Mouse (Mus musculus) liver, embryonic 13.5 days (tissue): Measurements from ENCODE around the gene Insig1. TPM values are rescaled to one million over a fixed set of nuclear protein-coding genes. Genes with fewer than 3 reads are reported as not detected.

ENCODE experiments used
- ATAC-seq: fragments of 200-750 bp; cut with Nextera tagmentation; 2 replicates; pipeline ENCODE4 v1.8.0; 2017; ENCODE audit warnings: low read depth, mild to moderate bottlenecking, moderate number of reproducible peaks, moderate library complexity
- DNase-seq: peaks from one replicate; pipeline ENCODE4 v3.0.0; 2022
- H3K27ac ChIP-seq: fragments of 300-500 bp; sonication (generic); 2 replicates; pipeline ENCODE4 v1.5.1; 2015; ENCODE audit warnings: moderate library complexity, mild to moderate bottlenecking, inconsistent platforms
- H3K27me3 ChIP-seq: fragments of 300-500 bp; sonication (generic); 2 replicates; pipeline ENCODE4 v1.6.1; 2015; ENCODE audit warnings: mild to moderate bottlenecking, inconsistent platforms
- H3K36me3 ChIP-seq: fragments of 300-500 bp; sonication (generic); 2 replicates; pipeline ENCODE4 v1.6.1; 2015; ENCODE audit warnings: mild to moderate bottlenecking, inconsistent platforms
- H3K4me1 ChIP-seq: fragments of 300-500 bp; sonication (generic); replicated peaks from 2 replicates; pipeline ENCODE4 v1.6.1; 2015; ENCODE audit warnings: inconsistent platforms
- H3K4me2 ChIP-seq: fragments of 300-500 bp; sonication (generic); 2 replicates; pipeline ENCODE4 v1.6.1; 2015; ENCODE audit warnings: inconsistent platforms, mild to moderate bottlenecking, moderate library complexity
- H3K4me3 ChIP-seq: fragments of 300-500 bp; sonication (generic); replicated peaks from 2 replicates; pipeline ENCODE4 v1.5.1; 2015; ENCODE audit warnings: mild to moderate bottlenecking, inconsistent platforms
- H3K9ac ChIP-seq: fragments of 300-500 bp; sonication (generic); 2 replicates; pipeline ENCODE4 v1.6.1; 2015; ENCODE audit warnings: mild to moderate bottlenecking, inconsistent platforms
- H3K9me3 ChIP-seq: fragments of 300-500 bp; sonication (generic); replicated peaks from 2 replicates; pipeline ENCODE4 v1.6.1; 2016; ENCODE audit warnings: inconsistent platforms
- WGBS: fragments of 180-500 bp; shearing (Covaris S2); methylation state at CpG from one replicate; pipeline ENCODE4 v1.1.7; 2015; ENCODE audit not compliant: insufficient replicate concordance; 5-methylcytosine and 5-hydroxymethylcytosine counted together
- polyA plus RNA-seq: library from polyadenylated mRNA; unstranded; fragments of >200 nt; fragmentation: Nextera tagmentation; extraction: Ambion mirVana; gene quantifications from 2 replicates; pipeline ENCODE4 v1.2.1, GENCODE M21; 2015

The Insig1 gene
- polyA plus RNA-seq, 1 experiment from 2014 or later: 43.6 TPM

- Histone ChIP-seq H3K9me3 (no peaks in the 10 kb centered on the region), H3K9ac (no peak overlapping the region), H3K4me3 (no peak overlapping the region), H3K4me1 (no peaks in the 10 kb centered on the region), H3K27me3 (peaks cover 5% of the 10 kb centered on the region; the same call in 1 of the 2 replicates), H3K36me3 (no peaks in the 10 kb centered on the region), H3K27ac (no peak overlapping the region), H3K4me2 (no peak overlapping the region)
- no peak; the same call in 1 of the 2 replicates for ATAC-seq
- DNase-seq: no peak
- WGBS: 50% methylated on average over 1 of the region's 1 CpGs
These were observed 19.4 kb downstream of the Insig1 start for GRCm38 (mm10) chr5:28090547-28090946.

DNA sequence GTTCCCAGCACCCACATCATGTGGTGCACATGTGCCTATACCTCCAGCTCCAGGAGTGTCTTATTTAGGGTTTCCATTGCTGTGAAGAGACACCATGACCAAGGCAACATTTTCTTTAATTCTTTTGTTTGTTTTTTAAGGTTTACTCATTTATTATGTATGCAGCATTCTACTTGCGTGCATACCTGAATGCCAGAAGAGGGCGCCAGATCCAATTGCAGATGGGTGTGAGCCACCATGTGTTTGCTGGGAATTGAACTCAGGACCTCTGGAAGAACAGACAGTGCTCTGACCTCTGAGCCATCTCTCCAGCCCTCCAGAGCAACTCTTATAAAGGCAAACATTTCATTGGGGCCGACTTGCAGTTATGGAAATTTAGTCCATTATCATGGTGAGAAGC lies 21.2 kb downstream of the Insig1 start:
- H3K27me3 ChIP-seq: no peaks in the 10 kb centered on the region
- 57% methylated on average over 3 of the region's 3 CpGs for WGBS
- ATAC-seq: no peak

GRCm38 (mm10) chr5:28093874-28094273 lies 22.7 kb downstream of the Insig1 start:
- DNase-seq (peak; percentile 49), ATAC-seq (0 out of 2 replicates have a peak, but pooled peaks have one; percentile 23)
- H3K36me3 ChIP-seq: no peaks in the 10 kb centered on the region
- H3K27me3 ChIP-seq: no peaks in the 10 kb centered on the region
- H3K9ac ChIP-seq: no peak overlapping the region
- H3K4me3 ChIP-seq: no peak overlapping the region
- WGBS: 21% methylated on average over 4 of the region's 4 CpGs
- no peaks in the 10 kb centered on the region for H3K9me3 ChIP-seq
- no peak overlapping the region for H3K4me2 ChIP-seq
- no peak overlapping the region for H3K27ac ChIP-seq
- no peaks in the 10 kb centered on the region for H3K4me1 ChIP-seq

More for the DNA sequence above, 21.2 kb downstream of the Insig1 start:
- H3K36me3 ChIP-seq: no peaks in the 10 kb centered on the region
- H3K4me3 ChIP-seq: no peak overlapping the region
- H3K4me1 ChIP-seq: no peaks in the 10 kb centered on the region
- no peaks in the 10 kb centered on the region for H3K9me3 ChIP-seq
- no peak overlapping the region for H3K9ac ChIP-seq
- H3K27ac ChIP-seq: no peak overlapping the region
- no peak overlapping the region for H3K4me2 ChIP-seq
- DNase-seq: no peak

- Histone ChIP-seq H3K27me3 (no peaks in the 10 kb centered on the region), H3K27ac (no peak overlapping the region), H3K9me3 (no peaks in the 10 kb centered on the region), H3K4me3 (no peak overlapping the region), H3K9ac (no peak overlapping the region), H3K36me3 (no peaks in the 10 kb centered on the region), H3K4me2 (no peak overlapping the region), H3K4me1 (no peaks in the 10 kb centered on the region)
- DNase-seq: no peak
- ATAC-seq: no peak
- 54% methylated on average over 3 of the region's 3 CpGs for WGBS
These were observed 23.2 kb downstream of the Insig1 start for GRCm38 (mm10) chr5:28094393-28094792.

DNA sequence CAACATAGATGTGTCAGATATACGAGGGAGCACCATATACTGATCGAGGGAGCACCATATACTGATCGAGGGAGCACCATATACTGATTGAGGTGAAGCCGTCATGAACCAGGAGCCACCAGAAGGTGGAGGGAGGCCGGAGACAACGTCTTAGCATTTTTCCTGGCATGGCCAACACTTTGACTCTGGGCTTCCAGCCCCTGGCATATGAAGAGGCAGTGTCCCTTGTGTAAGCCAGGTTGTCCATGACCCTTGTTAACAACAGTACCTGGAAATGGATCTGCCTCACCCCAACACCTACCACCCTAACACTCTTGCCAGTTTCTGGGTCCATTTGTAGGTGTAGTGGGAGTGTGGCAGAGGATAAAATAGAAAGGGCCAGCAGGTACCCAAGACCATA lies 23.7 kb downstream of the Insig1 start:
- Histone ChIP-seq H3K9ac (no peak overlapping the region), H3K4me2 (no peak overlapping the region), H3K4me1 (no peaks in the 10 kb centered on the region), H3K9me3 (no peaks in the 10 kb centered on the region), H3K27me3 (no peaks in the 10 kb centered on the region), H3K27ac (no peak overlapping the region), H3K36me3 (no peaks in the 10 kb centered on the region), H3K4me3 (no peak overlapping the region)
- DNase-seq (no peak), ATAC-seq (no peak)
- 56% methylated on average over 6 of the region's 6 CpGs for WGBS

GRCm38 (mm10) chr5:28095671-28096070 lies 24.5 kb downstream of the Insig1 start:
- ATAC-seq (no peak), DNase-seq (no peak)
- no peaks in the 10 kb centered on the region for H3K36me3 ChIP-seq
- no peaks in the 10 kb centered on the region for H3K27me3 ChIP-seq
- H3K4me1 ChIP-seq: no peaks in the 10 kb centered on the region
- no peaks in the 10 kb centered on the region for H3K9me3 ChIP-seq
- WGBS: 51% methylated on average over 2 of the region's 2 CpGs
- no peak overlapping the region for H3K4me3 ChIP-seq
- H3K27ac ChIP-seq: no peak overlapping the region
- H3K4me2 ChIP-seq: no peak overlapping the region
- H3K9ac ChIP-seq: no peak overlapping the region

GRCm38 (mm10) chr5:28106966-28107365 lies 35.8 kb downstream of the Insig1 start:
- WGBS: 49% methylated on average over 4 of the region's 4 CpGs
- Histone ChIP-seq H3K27ac (no peak overlapping the region), H3K9me3 (no peaks in the 10 kb centered on the region), H3K4me3 (no peak overlapping the region), H3K9ac (no peak overlapping the region), H3K27me3 (0 out of 2 replicates have a peak, but pooled peaks cover 9% of the 10 kb centered on the region), H3K4me1 (no peaks in the 10 kb centered on the region), H3K4me2 (no peak overlapping the region), H3K36me3 (no peaks in the 10 kb centered on the region)
- no peak for ATAC-seq
- DNase-seq: no peak

DNA sequence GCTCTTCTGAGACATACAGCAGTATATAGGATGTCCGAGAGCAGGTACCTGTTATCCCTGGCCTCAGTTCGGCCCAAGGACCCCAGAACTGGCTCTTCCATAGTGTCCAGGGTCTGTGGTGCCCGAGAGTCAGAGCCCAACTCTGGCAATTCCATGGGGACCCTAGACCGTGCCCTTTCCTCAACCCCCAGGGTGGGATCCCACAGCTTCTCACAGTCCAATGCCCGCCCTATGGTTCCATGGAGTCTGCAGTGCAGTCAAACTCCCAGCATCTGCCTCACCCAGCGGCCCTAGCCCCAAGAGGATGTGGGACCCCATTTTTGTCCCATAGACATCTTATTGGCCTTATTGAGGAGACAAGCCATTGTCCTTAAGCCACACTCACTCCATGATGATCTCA lies 36.8 kb downstream of the Insig1 start:
- H3K4me3 ChIP-seq: no peak overlapping the region
- H3K27ac ChIP-seq: no peak overlapping the region
- H3K27me3 ChIP-seq: 0 out of 2 replicates have a peak, but pooled peaks cover 9% of the 10 kb centered on the region
- ATAC-seq: no peak
- no peak overlapping the region for H3K4me2 ChIP-seq
- H3K36me3 ChIP-seq: no peaks in the 10 kb centered on the region
- no peak overlapping the region for H3K9ac ChIP-seq
- 49% methylated on average over 6 of the region's 6 CpGs for WGBS
- H3K9me3 ChIP-seq: no peaks in the 10 kb centered on the region
- DNase-seq: no peak
- no peaks in the 10 kb centered on the region for H3K4me1 ChIP-seq

DNA sequence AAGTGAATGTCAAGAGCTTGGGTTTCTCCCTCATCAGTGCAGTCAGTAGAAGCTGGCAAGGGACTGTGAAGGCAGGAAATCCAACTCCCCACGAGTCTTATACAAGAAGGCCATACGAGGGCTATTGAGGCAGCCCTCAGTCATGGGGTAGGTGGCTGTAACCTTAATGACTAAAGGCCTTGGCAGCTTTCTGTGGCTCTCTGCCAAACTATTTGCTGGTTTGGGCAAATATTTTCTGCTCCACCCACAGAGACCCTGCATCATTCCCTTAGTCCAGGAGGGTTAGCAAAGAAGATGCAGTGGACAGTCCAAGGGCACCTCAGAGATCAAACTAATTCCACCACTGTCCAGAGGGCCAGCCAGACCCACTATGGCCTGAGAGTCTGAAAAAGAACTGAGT lies 39.7 kb downstream of the Insig1 start:
- no peak for ATAC-seq
- Histone ChIP-seq H3K27ac (no peak overlapping the region), H3K4me2 (no peak overlapping the region), H3K9me3 (no peaks in the 10 kb centered on the region), H3K9ac (no peak overlapping the region), H3K36me3 (no peaks in the 10 kb centered on the region), H3K4me1 (no peaks in the 10 kb centered on the region), H3K27me3 (peaks cover 19% of the 10 kb centered on the region; the same call in 1 of the 2 replicates), H3K4me3 (no peak overlapping the region)
- 35% methylated on average over 2 of the region's 2 CpGs for WGBS
- no peak for DNase-seq

DNA sequence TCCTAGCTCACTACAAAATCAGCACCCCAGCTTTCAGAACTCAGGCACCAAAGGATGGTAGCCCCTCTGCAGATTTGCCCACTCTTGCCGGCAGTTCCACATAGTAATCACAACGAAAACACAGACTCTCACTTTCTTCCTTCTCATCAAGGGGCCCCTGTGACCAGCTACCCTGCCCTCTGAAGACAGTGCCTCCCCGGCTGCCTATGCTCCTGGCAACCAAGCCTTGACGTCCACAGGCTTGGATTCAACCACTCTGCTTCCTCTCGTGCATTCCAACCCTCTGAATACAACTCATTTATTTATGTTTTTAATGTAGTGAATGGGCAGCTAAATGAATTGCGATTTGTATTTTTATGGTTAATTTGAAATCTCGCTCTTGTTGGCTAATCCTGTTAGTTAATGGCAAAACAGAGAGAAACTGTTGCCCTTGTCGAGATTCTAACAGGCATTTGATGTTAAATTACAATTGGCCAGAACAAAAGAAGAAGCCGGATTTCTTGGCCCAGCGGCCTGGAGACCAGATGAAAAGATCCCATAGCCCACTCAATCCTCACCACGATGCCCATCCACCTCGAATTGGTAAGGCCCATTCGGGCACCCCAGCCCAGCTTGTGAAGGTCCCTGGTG lies 46.2 kb downstream of the Insig1 start:
- Histone ChIP-seq H3K27ac (no peak overlapping the region), H3K27me3 (peaks cover 68% of the 10 kb centered on the region), H3K4me2 (no peak overlapping the region), H3K36me3 (no peaks in the 10 kb centered on the region), H3K9ac (no peak overlapping the region), H3K4me3 (no peak overlapping the region), H3K4me1 (no peaks in the 10 kb centered on the region), H3K9me3 (no peaks in the 10 kb centered on the region)
- WGBS: 7% methylated on average over 13 of the region's 13 CpGs
- DNase-seq: no peak
- no peak for ATAC-seq

- no peaks in the 10 kb centered on the region for H3K4me1 ChIP-seq
- H3K27me3 ChIP-seq: peaks cover 74% of the 10 kb centered on the region
- H3K4me2 ChIP-seq: peak overlapping the region; percentile 53
- no peak for DNase-seq
- no peaks in the 10 kb centered on the region for H3K9me3 ChIP-seq
- no peak overlapping the region for H3K9ac ChIP-seq
- no peak for ATAC-seq
- H3K36me3 ChIP-seq: no peaks in the 10 kb centered on the region
- H3K4me3 ChIP-seq: peak overlapping the region; percentile 37
- WGBS: under 1% methylated on average over 30 of the region's 30 CpGs
- H3K27ac ChIP-seq: no peak overlapping the region
These were observed 46.8 kb downstream of the Insig1 start for GRCm38 (mm10) chr5:28117882-28118530.

GRCm38 (mm10) chr5:28118531-28118925 lies 47.4 kb downstream of the Insig1 start:
- H3K4me1 ChIP-seq: no peaks in the 10 kb centered on the region
- no peaks in the 10 kb centered on the region for H3K36me3 ChIP-seq
- 2% methylated on average over 19 of the region's 19 CpGs for WGBS
- H3K9ac ChIP-seq: no peak overlapping the region
- H3K4me3 ChIP-seq: peak overlapping the region; percentile 37
- no peaks in the 10 kb centered on the region for H3K9me3 ChIP-seq
- H3K27me3 ChIP-seq: peaks cover 78% of the 10 kb centered on the region
- peak overlapping the region; percentile 53 for H3K4me2 ChIP-seq
- ATAC-seq (no peak), DNase-seq (no peak)
- H3K27ac ChIP-seq: no peak overlapping the region
